Mouse (Mus musculus) kidney, embryonic 14.5 days (tissue): ENCODE measurements around the gene Myo5c. TPM values are rescaled to one million over a fixed set of nuclear protein-coding genes. Genes with fewer than 3 reads are reported as not detected.

Source experiments
- ATAC-seq: fragments of 200-750 bp; cut with Nextera tagmentation; 2 replicates; pipeline ENCODE4 v1.8.0; 2017; ENCODE audit warnings: moderate number of reproducible peaks, mild to moderate bottlenecking, moderate TSS enrichment, moderate library complexity; ENCODE audit not compliant: low FRiP score, low TSS enrichment
- H3K27ac ChIP-seq: fragments of 300-500 bp; sonication (generic); 2 replicates; pipeline ENCODE4 v1.5.1; 2014; ENCODE audit warnings: low read depth, mild to moderate bottlenecking, low read length, moderate library complexity, mixed read lengths
- H3K27me3 ChIP-seq: fragments of 300-500 bp; sonication (generic); 2 replicates; pipeline ENCODE4 v1.6.1; 2014; ENCODE audit warnings: mild to moderate bottlenecking, low read length; ENCODE audit not compliant: control insufficient read depth, insufficient read depth
- H3K36me3 ChIP-seq: fragments of 300-500 bp; sonication (generic); 2 replicates; pipeline ENCODE4 v1.6.1; 2014; ENCODE audit warnings: low read length, mixed read lengths; ENCODE audit not compliant: control insufficient read depth, insufficient read depth
- H3K4me1 ChIP-seq: fragments of 300-500 bp; sonication (generic); 2 replicates; pipeline ENCODE4 v1.6.1; 2014; ENCODE audit warnings: low read length, mixed read lengths; ENCODE audit not compliant: control insufficient read depth, insufficient read depth
- H3K4me2 ChIP-seq: fragments of 300-500 bp; sonication (generic); replicated peaks from 2 replicates; pipeline ENCODE4 v1.6.1; 2014; ENCODE audit warnings: low read depth, mild to moderate bottlenecking, low read length
- H3K4me3 ChIP-seq: fragments of 300-500 bp; sonication (generic); 2 replicates; pipeline ENCODE4 v1.5.1; 2014; ENCODE audit warnings: mild to moderate bottlenecking, low read length
- H3K9ac ChIP-seq: fragments of 300-500 bp; sonication (generic); 2 replicates; pipeline ENCODE4 v1.6.1; 2014; ENCODE audit warnings: low read depth, mild to moderate bottlenecking, low read length, moderate library complexity
- H3K9me3 ChIP-seq: fragments of 300-500 bp; sonication (generic); 2 replicates; pipeline ENCODE4 v1.6.1; 2016; ENCODE audit warnings: low read length; ENCODE audit not compliant: control insufficient read depth
- WGBS: fragments of 180-500 bp; shearing (Covaris S2); extraction: QIAGEN DNeasy Blood & Tissue Kit; methylation state at CpG from one replicate; pipeline ENCODE4 v1.1.7; 2014; 5-methylcytosine and 5-hydroxymethylcytosine counted together
- polyA plus RNA-seq: library from polyadenylated mRNA; unstranded; fragments of >200 nt; fragmentation: Nextera tagmentation; extraction: Ambion mirVana; gene quantifications from 2 replicates; pipeline ENCODE4 v1.2.1, GENCODE M21; 2014

Myo5c gene
- polyA plus RNA-seq, 1 experiment from 2014 or later: 3.9 TPM

- Histone ChIP-seq H3K36me3 (peaks cover 8% of the 10 kb centered on the region; the same call in 1 of the 2 replicates), H3K9me3 (no peaks in the 10 kb centered on the region), H3K9ac (no peak overlapping the region), H3K27ac (no peak overlapping the region), H3K4me3 (no peak overlapping the region), H3K4me2 (no peak overlapping the region), H3K27me3 (no peaks in the 10 kb centered on the region), H3K4me1 (no peaks in the 10 kb centered on the region)
- WGBS: 95% methylated on average over 17 of the region's 17 CpGs
- no peak for ATAC-seq
Measured at GRCm38 (mm10) chr9:75348066-75348465, 116.2 kb downstream of the Myo5c start.

- Histone ChIP-seq H3K4me3 (no peak overlapping the region), H3K27ac (no peak overlapping the region), H3K4me1 (no peaks in the 10 kb centered on the region), H3K36me3 (peaks cover 8% of the 10 kb centered on the region; the same call in 1 of the 2 replicates), H3K9ac (no peak overlapping the region), H3K27me3 (no peaks in the 10 kb centered on the region), H3K9me3 (no peaks in the 10 kb centered on the region), H3K4me2 (no peak overlapping the region)
- no peak for ATAC-seq
- 82% methylated on average over 3 of the region's 3 CpGs for WGBS
Measured at GRCm38 (mm10) chr9:75348641-75349040, 116.8 kb downstream of the Myo5c start.

GRCm38 (mm10) chr9:75353094-75353493 is 121.3 kb downstream of the Myo5c start:
- no peak overlapping the region for H3K9ac ChIP-seq
- no peaks in the 10 kb centered on the region for H3K27me3 ChIP-seq
- no peak overlapping the region for H3K27ac ChIP-seq
- H3K4me2 ChIP-seq: no peak overlapping the region
- ATAC-seq: no peak
- H3K36me3 ChIP-seq: no peaks in the 10 kb centered on the region
- no peaks in the 10 kb centered on the region for H3K4me1 ChIP-seq
- H3K9me3 ChIP-seq: no peaks in the 10 kb centered on the region
- no peak overlapping the region for H3K4me3 ChIP-seq
- 76% methylated on average over 8 of the region's 8 CpGs for WGBS

Other genes starting within 250 kb of the Myo5c start
- gene Arpp19, start 194.4 kb upstream of the Myo5c start, polyA plus RNA-seq: 274 and 341 TPM in 2 replicates
- 11.2 and 23.5 TPM in 2 replicates for gene Myo5a, start 161.0 kb upstream of the Myo5c start, polyA plus RNA-seq
- gene Gnb5, start 74.3 kb downstream of the Myo5c start, polyA plus RNA-seq: 22.1 and 27.9 TPM in 2 replicates
- gene Bcl2l10, start 115.7 kb downstream of the Myo5c start, polyA plus RNA-seq: not detected in 2 replicates
- gene Mapk6, start 178.0 kb downstream of the Myo5c start, polyA plus RNA-seq: 54.8 and 77.6 TPM in 2 replicates
- 36.9 and 45.8 TPM in 2 replicates for gene Leo1, start 209.5 kb downstream of the Myo5c start, polyA plus RNA-seq